Mouse (Mus musculus) ES-E14 (cell line): ENCODE measurements around the gene Clic4.

Experiments
- HCFC1 ChIP-seq: IDR thresholded peaks from 2 replicates; pipeline ENCODE4 v1.6.1; 2012; ENCODE audit warnings: low read length, inconsistent platforms, borderline replicate concordance; ENCODE audit not compliant: insufficient read depth
- MAFK ChIP-seq: IDR thresholded peaks from 2 replicates; pipeline ENCODE4 v1.6.1; 2014; ENCODE audit warnings: mild to moderate bottlenecking, low read depth, low read length, inconsistent platforms; ENCODE audit not compliant: insufficient read depth

GRCm38 (mm10) chr4:135285436-135285835, 12.8 kb upstream of the Clic4 start:
- TF ChIP-seq MAFK (no peak), HCFC1 (no peak)
